Mouse (Mus musculus): ENCODE data around the gene Dennd4a. TPM values are rescaled to one million over a fixed set of nuclear protein-coding genes. Genes with fewer than 3 reads are reported as not detected.

The Dennd4a gene
- total RNA-seq (2014; rRNA removed), result 10.5 and 18.5 TPM in 2 replicates
- polyA plus RNA-seq (2015; fragmentation: Nextera tagmentation; extraction: Ambion mirVana), result 2.8 and 5.2 TPM in 2 replicates

DNA sequence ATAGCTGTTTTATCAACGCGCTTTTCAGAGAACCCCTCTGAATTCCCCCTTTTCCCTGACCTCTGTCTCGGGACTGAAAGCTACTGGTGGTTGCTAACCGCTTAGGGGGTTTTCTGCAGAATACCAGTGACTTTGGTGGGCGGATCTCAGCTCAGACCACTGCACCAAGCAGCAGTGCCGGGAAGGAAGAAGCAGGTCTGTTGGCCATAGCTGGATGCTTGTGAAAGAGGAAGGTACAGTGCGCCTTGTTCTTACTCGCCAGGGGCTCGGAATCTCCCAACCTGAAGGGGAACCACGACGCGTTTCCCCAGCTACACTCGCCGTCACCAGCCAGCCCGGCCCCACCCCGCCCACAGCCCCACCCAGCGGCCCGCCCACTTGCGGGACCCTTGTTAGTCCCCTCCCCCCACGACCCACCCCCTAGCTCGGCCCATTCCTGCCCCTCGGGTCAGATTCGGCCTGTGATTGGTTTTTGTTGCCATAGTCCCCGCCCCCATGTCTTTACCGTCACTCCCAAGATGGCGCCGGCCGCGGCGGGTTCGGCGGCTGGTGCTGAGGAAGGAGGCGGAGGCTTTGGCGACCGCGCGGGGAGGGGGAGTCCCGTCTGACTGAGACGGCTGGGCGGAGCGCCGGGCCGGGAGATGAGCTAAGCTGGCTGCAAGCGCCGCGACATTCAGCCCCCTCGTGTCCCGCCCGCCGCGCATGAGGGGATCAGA is at the start of gene Dennd4a:
Dennd4a (plus strand) TSS at position 519 of the 716 bp plus-strand sequence.
- Histone ChIP-seq H3K27me3 (ENCODE audit: insufficient read depth, low read length) (no peaks in the 10 kb centered on the region), H3K9me3 (ENCODE audit: low read length) (no peaks in the 10 kb centered on the region), H3K4me2 (ENCODE audit: low read depth) (peak within 1 kb of the TSS; percentile 63), H3K4me1 (ENCODE audit: insufficient read depth) (peaks cover 8% of the 10 kb centered on the region; the same call in 1 of the 2 replicates), H3K36me3 (ENCODE audit: insufficient read depth) (no peaks in the 10 kb centered on the region), H3K27ac (ENCODE audit: low read depth, low read length) (peak within 1 kb of the TSS; percentile 98), H3K9ac (peak within 1 kb of the TSS; percentile 87), H3K4me3 (ENCODE audit: low read depth, low read length) (peak within 1 kb of the TSS; percentile 85)
- 3% methylated on average over 50 of the region's 51 CpGs for whole genome bisulfite sequencing
- TF ChIP-seq CTCF (IDR thresholded peaks at IDR 0.05; ENCODE audit: low read depth), result no peak
- DNase-seq (peak; percentile 99), ATAC-seq (peak; percentile 97)

DNA sequence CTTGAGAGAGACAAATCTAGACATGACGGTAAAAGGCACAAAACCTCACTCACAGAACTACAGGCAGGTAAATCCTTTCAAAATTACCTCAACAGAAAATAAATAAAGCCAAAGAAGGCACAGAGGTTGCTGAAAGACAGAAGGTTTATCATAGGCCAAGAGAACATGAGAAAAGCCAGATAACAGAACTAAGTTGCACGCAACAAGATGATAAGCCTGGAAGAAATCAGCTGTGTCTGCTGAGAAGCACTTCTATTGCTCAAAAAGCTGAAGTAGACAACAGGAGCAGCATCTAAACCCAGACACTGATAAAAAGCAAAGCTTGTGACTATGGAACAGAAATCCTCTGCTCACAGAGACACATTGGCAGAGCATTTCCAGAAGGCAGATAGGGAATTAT is 46.3 kb upstream of the Dennd4a start:
- DNase-seq, result no peak
- 87% methylated on average over 2 of the region's 2 CpGs for WGBS
- Histone ChIP-seq H3K36me3 (ENCODE audit: insufficient read depth) (no peaks in the 10 kb centered on the region), H3K9ac (no peak overlapping the region), H3K4me3 (ENCODE audit: low read depth, low read length) (no peak overlapping the region), H3K27ac (ENCODE audit: low read depth, low read length) (no peak overlapping the region), H3K27me3 (ENCODE audit: insufficient read depth, low read length) (no peaks in the 10 kb centered on the region), H3K9me3 (ENCODE audit: low read length) (no peaks in the 10 kb centered on the region), H3K4me2 (ENCODE audit: low read depth) (no peak overlapping the region), H3K4me1 (ENCODE audit: insufficient read depth) (no peaks in the 10 kb centered on the region)
- ATAC-seq, result no peak
- no peak for TF ChIP-seq CTCF (IDR thresholded peaks at IDR 0.05; ENCODE audit: low read depth)

DNA sequence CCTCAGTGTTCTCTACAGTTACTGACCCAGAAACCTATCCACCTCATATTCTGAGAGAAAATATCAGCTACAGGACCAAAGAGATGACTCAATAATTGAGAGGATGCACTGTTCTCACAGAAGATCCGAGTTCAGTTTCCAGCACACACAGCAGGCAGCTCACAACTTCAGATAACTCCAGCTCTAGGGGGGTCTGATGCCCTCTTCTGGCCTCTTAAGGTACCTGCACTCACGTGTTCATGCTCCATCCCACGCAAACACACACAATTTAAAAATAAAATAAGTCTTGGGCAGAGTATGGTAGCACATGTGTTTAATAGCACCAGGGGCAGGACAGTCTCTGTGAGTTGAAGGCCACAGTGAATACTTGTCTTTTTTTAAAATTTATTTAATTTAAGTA is 45.0 kb upstream of the Dennd4a start:
- Histone ChIP-seq H3K9ac (no peak overlapping the region), H3K27me3 (ENCODE audit: insufficient read depth, low read length) (no peaks in the 10 kb centered on the region), H3K27ac (ENCODE audit: low read depth, low read length) (no peak overlapping the region), H3K9me3 (ENCODE audit: low read length) (no peaks in the 10 kb centered on the region), H3K36me3 (ENCODE audit: insufficient read depth) (no peaks in the 10 kb centered on the region), H3K4me1 (ENCODE audit: insufficient read depth) (no peaks in the 10 kb centered on the region), H3K4me2 (ENCODE audit: low read depth) (no peak overlapping the region), H3K4me3 (ENCODE audit: low read depth, low read length) (no peak overlapping the region)
- no peak for TF ChIP-seq CTCF (IDR thresholded peaks at IDR 0.05; ENCODE audit: low read depth)
- 87% methylated on average over 3 of the region's 3 CpGs for WGBS
- DNase-seq (no peak), ATAC-seq (no peak)

DNA sequence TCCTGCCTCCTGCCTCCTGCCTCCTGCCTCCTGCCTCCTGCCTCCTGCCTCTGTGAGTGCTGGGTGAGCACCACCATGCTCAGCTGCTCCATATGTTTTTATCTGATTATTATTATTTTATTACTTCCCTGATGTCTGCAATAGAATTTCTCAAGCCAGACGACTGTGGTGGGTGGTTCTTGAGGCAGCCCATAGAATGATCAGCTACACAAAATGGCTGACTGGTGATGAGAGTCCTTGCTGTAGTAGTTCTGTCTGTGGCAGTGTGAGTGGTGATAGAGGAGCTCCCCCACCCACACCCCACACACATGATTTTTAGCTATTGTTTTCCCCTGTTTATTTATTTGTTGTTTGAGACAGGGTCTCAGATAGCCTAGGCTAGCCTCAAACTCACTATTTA is 43.3 kb upstream of the Dennd4a start:
- Histone ChIP-seq H3K4me3 (ENCODE audit: low read depth, low read length) (no peak overlapping the region), H3K27ac (ENCODE audit: low read depth, low read length) (no peak overlapping the region), H3K4me2 (ENCODE audit: low read depth) (no peak overlapping the region), H3K36me3 (ENCODE audit: insufficient read depth) (no peaks in the 10 kb centered on the region), H3K4me1 (ENCODE audit: insufficient read depth) (no peaks in the 10 kb centered on the region), H3K27me3 (ENCODE audit: insufficient read depth, low read length) (no peaks in the 10 kb centered on the region), H3K9me3 (ENCODE audit: low read length) (no peaks in the 10 kb centered on the region), H3K9ac (no peak overlapping the region)
- ATAC-seq (no peak), DNase-seq (no peak)
- 67% methylated on average over 1 of the region's 1 CpGs for WGBS
- TF ChIP-seq CTCF (IDR thresholded peaks at IDR 0.05; ENCODE audit: low read depth), result no peak

DNA sequence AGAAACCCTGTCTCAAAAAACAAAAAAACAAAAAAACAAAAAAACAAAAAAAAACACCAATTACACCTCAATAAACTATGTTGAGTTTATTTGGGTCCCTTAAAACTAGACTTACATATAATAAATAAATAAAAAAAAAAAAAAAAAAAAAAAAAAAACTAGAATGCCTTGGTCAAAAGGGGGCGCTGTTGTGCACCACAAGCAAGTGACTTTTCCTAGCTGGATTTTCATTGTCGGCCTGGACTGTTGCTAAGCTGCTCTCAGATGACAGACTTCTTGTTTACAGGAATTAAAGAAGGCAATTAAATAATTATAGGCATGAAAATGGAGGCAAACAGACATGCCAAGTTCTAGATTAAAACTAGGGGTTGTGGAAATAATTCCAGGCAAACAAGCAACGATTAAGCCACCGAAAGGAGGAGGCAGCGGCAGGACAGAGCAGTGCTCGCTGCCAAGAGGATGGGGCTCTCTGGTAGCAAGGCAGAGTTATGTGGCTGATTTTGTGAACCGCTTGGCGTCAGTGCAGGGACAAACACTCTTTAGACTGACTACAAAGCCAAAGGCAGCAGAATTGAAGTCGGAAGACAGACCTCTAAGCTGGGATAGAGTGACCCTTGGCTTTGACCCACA is 42.0 kb upstream of the Dennd4a start:
- WGBS, result 27% methylated on average over 9 of the region's 9 CpGs
- H3K9me3 ChIP-seq (ENCODE audit: low read length), result no peaks in the 10 kb centered on the region
- TF ChIP-seq CTCF (IDR thresholded peaks at IDR 0.05; ENCODE audit: low read depth), result peak; percentile 59
- H3K9ac ChIP-seq, result no peak overlapping the region
- 0 out of 2 replicates have a peak overlapping the region, but pooled peaks have one; percentile 45 for H3K27ac ChIP-seq (ENCODE audit: low read depth, low read length)
- H3K4me1 ChIP-seq (ENCODE audit: insufficient read depth), result no peaks in the 10 kb centered on the region
- H3K36me3 ChIP-seq (ENCODE audit: insufficient read depth), result no peaks in the 10 kb centered on the region
- no peak overlapping the region for H3K4me2 ChIP-seq (ENCODE audit: low read depth)
- ATAC-seq (peak; percentile 47; the same call in 1 of the 2 replicates), DNase-seq (peak; percentile 62)
- no peaks in the 10 kb centered on the region for H3K27me3 ChIP-seq (ENCODE audit: insufficient read depth, low read length)
- no peak overlapping the region for H3K4me3 ChIP-seq (ENCODE audit: low read depth, low read length)

DNA sequence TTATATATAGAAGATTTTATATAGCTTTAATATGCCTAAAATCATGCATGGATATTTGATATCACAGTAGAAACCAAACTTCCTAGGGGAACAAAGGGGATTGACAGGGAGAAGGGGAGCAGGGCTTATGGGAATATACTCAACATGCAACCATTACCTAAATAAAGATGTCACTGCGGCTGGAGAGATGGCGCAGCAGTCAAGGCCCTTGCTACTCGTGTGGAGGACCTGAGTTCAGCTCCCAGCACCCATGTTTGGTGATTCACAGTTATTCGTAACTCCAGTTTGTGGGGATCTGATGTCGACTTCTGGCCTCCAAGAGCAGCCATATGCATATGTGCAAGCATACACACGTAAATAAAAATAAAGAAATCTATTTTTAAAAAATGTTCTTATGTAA is 41.2 kb upstream of the Dennd4a start:
- Histone ChIP-seq H3K36me3 (ENCODE audit: insufficient read depth) (no peaks in the 10 kb centered on the region), H3K27ac (ENCODE audit: low read depth, low read length) (no peak overlapping the region), H3K9me3 (ENCODE audit: low read length) (no peaks in the 10 kb centered on the region), H3K27me3 (ENCODE audit: insufficient read depth, low read length) (no peaks in the 10 kb centered on the region), H3K4me3 (ENCODE audit: low read depth, low read length) (no peak overlapping the region), H3K4me2 (ENCODE audit: low read depth) (no peak overlapping the region), H3K4me1 (ENCODE audit: insufficient read depth) (no peaks in the 10 kb centered on the region), H3K9ac (no peak overlapping the region)
- DNase-seq (no peak), ATAC-seq (no peak)
- no peak for TF ChIP-seq CTCF (IDR thresholded peaks at IDR 0.05; ENCODE audit: low read depth)
- 94% methylated on average over 6 of the region's 6 CpGs for WGBS

DNA sequence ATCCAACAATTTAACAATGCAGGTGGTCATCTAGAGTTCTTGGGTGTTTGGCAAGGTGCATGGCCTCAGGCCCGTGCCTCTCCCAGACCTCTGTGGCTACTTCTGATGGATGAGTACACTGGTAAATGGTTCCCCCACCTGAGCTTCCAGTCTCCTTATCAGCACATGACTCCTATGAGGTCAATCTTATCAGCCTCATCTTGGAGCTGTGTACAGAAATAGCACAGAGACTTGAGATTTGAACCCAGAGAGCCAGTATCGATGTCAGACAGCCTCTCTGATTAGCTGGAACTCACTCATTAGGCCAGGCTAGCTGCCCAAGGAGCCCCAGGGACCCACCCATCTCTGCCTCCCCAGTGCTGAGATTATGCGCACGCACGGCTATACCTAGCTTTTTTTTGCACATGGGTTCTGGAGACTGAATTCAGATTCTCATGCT is 40.7 kb upstream of the Dennd4a start:
- TF ChIP-seq CTCF (IDR thresholded peaks at IDR 0.05; ENCODE audit: low read depth), result no peak
- 92% methylated on average over 5 of the region's 5 CpGs for WGBS
- no peaks in the 10 kb centered on the region for H3K4me1 ChIP-seq (ENCODE audit: insufficient read depth)

More for the DNA sequence above, 40.7 kb upstream of the Dennd4a start:
- Histone ChIP-seq H3K4me3 (ENCODE audit: low read depth, low read length) (no peak overlapping the region), H3K27me3 (ENCODE audit: insufficient read depth, low read length) (no peaks in the 10 kb centered on the region), H3K9ac (no peak overlapping the region), H3K36me3 (ENCODE audit: insufficient read depth) (no peaks in the 10 kb centered on the region), H3K9me3 (ENCODE audit: low read length) (no peaks in the 10 kb centered on the region), H3K4me2 (ENCODE audit: low read depth) (no peak overlapping the region), H3K27ac (ENCODE audit: low read depth, low read length) (no peak overlapping the region)
- DNase-seq (no peak), ATAC-seq (no peak)

Data from forebrain, postnatal 0 days (tissue).